Mouse (Mus musculus) heart, postnatal 0 days (tissue): ENCODE data around the gene Mdh1b.

Experiments used
- CTCF ChIP-seq: IDR thresholded peaks from 2 replicates; pipeline ENCODE4 v1.5.1; 2016; ENCODE audit warnings: antibody characterized with exemption, control low read depth, low read depth
- EP300 ChIP-seq: IDR thresholded peaks from 2 replicates; pipeline ENCODE4 v1.6.1; 2016; ENCODE audit warnings: antibody characterized with exemption, low read depth

DNA sequence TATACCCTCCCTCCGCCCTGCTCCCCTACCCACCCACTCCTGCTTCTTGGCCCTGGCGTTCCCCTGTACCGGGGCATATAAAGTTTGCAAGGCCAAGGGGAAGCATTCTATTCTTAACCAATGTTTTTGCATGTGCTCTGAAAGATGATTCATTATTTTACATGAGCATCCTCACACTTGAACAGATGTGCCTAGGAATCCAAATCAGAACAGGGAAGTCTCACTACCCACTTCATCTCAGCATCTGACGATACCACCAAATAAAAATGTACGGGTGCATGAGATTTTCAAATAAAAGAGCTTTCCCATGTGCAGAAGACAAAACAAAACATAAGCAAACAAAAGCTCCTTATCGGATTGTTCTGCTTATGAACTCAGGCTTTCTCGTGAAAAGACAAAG is 10.0 kb downstream of the Mdh1b start:
- no peak for TF ChIP-seq CTCF
- TF ChIP-seq EP300 = no peak
